Mouse (Mus musculus) lung, embryonic 16.5 days (tissue): ENCODE data around the gene Ube2cbp. TPM values are rescaled to one million over a fixed set of nuclear protein-coding genes. Genes with fewer than 3 reads are reported as not detected.

Experiments
- ATAC-seq: fragments of 200-750 bp; cut with Nextera tagmentation; 2 replicates; pipeline ENCODE4 v1.8.0; 2017; ENCODE audit warnings: low read depth, mild to moderate bottlenecking, moderate library complexity
- H3K27ac ChIP-seq: fragments of 300-500 bp; sonication (generic); 2 replicates; pipeline ENCODE4 v1.5.1; 2014; ENCODE audit warnings: mild to moderate bottlenecking, control low read depth, low read length
- H3K27me3 ChIP-seq: fragments of 300-500 bp; sonication (generic); 2 replicates; pipeline ENCODE4 v1.6.1; 2014; ENCODE audit warnings: low read depth, low read length, mixed read lengths; ENCODE audit not compliant: control insufficient read depth, insufficient read depth
- H3K36me3 ChIP-seq: fragments of 300-500 bp; sonication (generic); 2 replicates; pipeline ENCODE4 v1.6.1; 2014; ENCODE audit warnings: low read length; ENCODE audit not compliant: control insufficient read depth, insufficient read depth
- H3K4me1 ChIP-seq: fragments of 300-500 bp; sonication (generic); replicated peaks from 2 replicates; pipeline ENCODE4 v1.6.1; 2014; ENCODE audit warnings: low read length, mixed read lengths; ENCODE audit not compliant: control insufficient read depth, insufficient read depth
- H3K4me2 ChIP-seq: fragments of 300-500 bp; sonication (generic); 2 replicates; pipeline ENCODE4 v1.6.1; 2014; ENCODE audit warnings: low read depth, low read length, control low read depth
- H3K4me3 ChIP-seq: fragments of 300-500 bp; sonication (generic); 2 replicates; pipeline ENCODE4 v1.5.1; 2014; ENCODE audit warnings: mild to moderate bottlenecking, low read length, control low read depth
- H3K9ac ChIP-seq: fragments of 300-500 bp; sonication (generic); 2 replicates; pipeline ENCODE4 v1.6.1; 2014; ENCODE audit warnings: low read length, control low read depth
- H3K9me3 ChIP-seq: fragments of 300-500 bp; sonication (generic); 2 replicates; pipeline ENCODE4 v1.6.1; 2016; ENCODE audit warnings: low read length; ENCODE audit not compliant: control insufficient read depth
- WGBS: fragments of 180-500 bp; shearing (Covaris S2); extraction: QIAGEN DNeasy Blood & Tissue Kit; methylation state at CpG from one replicate; pipeline ENCODE4 v1.1.7; 2014; 5-methylcytosine and 5-hydroxymethylcytosine counted together
- polyA plus RNA-seq: library from polyadenylated mRNA; unstranded; fragments of >200 nt; fragmentation: Nextera tagmentation; extraction: Ambion mirVana; gene quantifications from 2 replicates; pipeline ENCODE4 v1.2.1, GENCODE M21; 2015

Gene Ube2cbp
- polyA plus RNA-seq, 1 experiment from 2014 or later = 4.1 TPM

GRCm38 (mm10) chr9:86393586-86394272 lies 71.0 kb downstream of the Ube2cbp start:
- Histone ChIP-seq H3K4me3 (no peak overlapping the region), H3K9ac (no peak overlapping the region), H3K4me2 (no peak overlapping the region), H3K27me3 (no peaks in the 10 kb centered on the region), H3K4me1 (no peaks in the 10 kb centered on the region; the same call in 1 of the 2 replicates), H3K27ac (no peak overlapping the region), H3K36me3 (no peaks in the 10 kb centered on the region), H3K9me3 (no peaks in the 10 kb centered on the region)
- no peak for ATAC-seq
- WGBS = 30% methylated on average over 8 of the region's 8 CpGs

DNA sequence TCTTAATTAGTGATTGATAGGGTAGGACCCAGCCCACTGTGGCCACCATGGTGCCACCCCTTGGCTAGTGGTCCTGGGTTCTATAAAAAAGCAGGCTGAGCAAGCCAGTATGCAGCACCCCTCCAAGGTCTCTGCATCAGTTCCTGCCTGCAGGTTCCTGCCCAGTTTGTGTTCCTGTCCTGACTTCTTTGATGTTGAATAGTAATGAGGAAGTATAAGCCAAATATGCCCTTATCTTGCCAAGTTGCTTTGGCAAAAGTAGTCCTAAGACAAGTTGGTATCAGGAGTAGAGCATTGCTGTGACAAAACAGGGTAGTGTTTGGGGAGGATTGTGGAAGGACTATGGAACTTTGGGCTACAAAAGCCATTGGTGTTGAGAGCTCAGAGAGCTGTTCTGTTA lies 73.3 kb downstream of the Ube2cbp start:
- Histone ChIP-seq H3K9ac (no peak overlapping the region), H3K27ac (no peak overlapping the region), H3K4me1 (no peaks in the 10 kb centered on the region; the same call in 1 of the 2 replicates), H3K36me3 (no peaks in the 10 kb centered on the region), H3K9me3 (no peaks in the 10 kb centered on the region), H3K4me3 (no peak overlapping the region), H3K27me3 (no peaks in the 10 kb centered on the region), H3K4me2 (no peak overlapping the region)
- ATAC-seq = no peak

- Histone ChIP-seq H3K4me3 (no peak overlapping the region), H3K9ac (no peak overlapping the region), H3K27ac (no peak overlapping the region), H3K9me3 (no peaks in the 10 kb centered on the region), H3K36me3 (no peaks in the 10 kb centered on the region), H3K4me1 (no peaks in the 10 kb centered on the region; the same call in 1 of the 2 replicates), H3K27me3 (no peaks in the 10 kb centered on the region), H3K4me2 (no peak overlapping the region)
- 86% methylated on average over 2 of the region's 2 CpGs for WGBS
- no peak for ATAC-seq
Measured at GRCm38 (mm10) chr9:86390713-86391112, 74.0 kb downstream of the Ube2cbp start.

- 39% methylated on average over 4 of the region's 4 CpGs for whole genome bisulfite sequencing
- H3K4me2 ChIP-seq = no peak overlapping the region
- no peak overlapping the region for H3K27ac ChIP-seq
- no peak overlapping the region for H3K4me3 ChIP-seq
- no peaks in the 10 kb centered on the region for H3K36me3 ChIP-seq
- H3K4me1 ChIP-seq = no peaks in the 10 kb centered on the region; the same call in 1 of the 2 replicates
- no peaks in the 10 kb centered on the region for H3K9me3 ChIP-seq
- H3K27me3 ChIP-seq = no peaks in the 10 kb centered on the region
- H3K9ac ChIP-seq = no peak overlapping the region
- ATAC-seq = no peak
Measured at GRCm38 (mm10) chr9:86388538-86388937, 76.2 kb downstream of the Ube2cbp start.

DNA sequence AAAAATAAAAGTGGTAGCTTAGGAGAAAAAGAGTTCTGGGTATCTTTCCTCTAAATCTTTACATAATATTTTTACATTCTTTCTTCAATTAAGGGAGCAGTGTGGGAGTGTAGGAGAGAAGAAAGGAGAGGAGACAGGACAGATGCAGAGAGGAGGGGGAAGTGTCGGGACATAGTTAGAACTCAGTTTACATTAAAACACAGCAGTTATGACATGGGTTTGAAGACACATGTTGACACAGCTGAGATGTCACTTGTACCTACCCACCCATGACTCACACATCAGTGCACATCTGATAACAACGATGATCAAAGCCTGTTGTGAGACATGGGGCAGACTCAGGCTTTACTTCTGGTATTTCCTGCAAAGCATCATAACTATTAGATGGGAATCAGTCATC lies 87.8 kb downstream of the Ube2cbp start:
- WGBS = 39% methylated on average over 2 of the region's 2 CpGs
- no peak overlapping the region for H3K4me2 ChIP-seq
- no peak for ATAC-seq
- no peak overlapping the region for H3K27ac ChIP-seq
- H3K4me3 ChIP-seq = no peak overlapping the region
- peaks cover 4% of the 10 kb centered on the region; the same call in 1 of the 2 replicates for H3K4me1 ChIP-seq
- no peaks in the 10 kb centered on the region for H3K9me3 ChIP-seq
- H3K36me3 ChIP-seq = no peaks in the 10 kb centered on the region
- no peak overlapping the region for H3K9ac ChIP-seq
- H3K27me3 ChIP-seq = no peaks in the 10 kb centered on the region

GRCm38 (mm10) chr9:86372783-86373567 lies 91.8 kb downstream of the Ube2cbp start:
- ATAC-seq = no peak
- Histone ChIP-seq H3K4me3 (no peak overlapping the region), H3K36me3 (no peaks in the 10 kb centered on the region), H3K27me3 (no peaks in the 10 kb centered on the region), H3K27ac (no peak overlapping the region), H3K9ac (no peak overlapping the region), H3K4me2 (no peak overlapping the region), H3K4me1 (peaks cover 4% of the 10 kb centered on the region; the same call in 1 of the 2 replicates), H3K9me3 (no peaks in the 10 kb centered on the region)
- 43% methylated on average over 12 of the region's 12 CpGs for WGBS

GRCm38 (mm10) chr9:86369208-86369607 lies 95.5 kb downstream of the Ube2cbp start:
- 84% methylated on average over 4 of the region's 4 CpGs for WGBS
- Histone ChIP-seq H3K4me1 (peaks cover 4% of the 10 kb centered on the region; the same call in 1 of the 2 replicates), H3K4me3 (no peak overlapping the region), H3K9me3 (no peaks in the 10 kb centered on the region), H3K9ac (no peak overlapping the region), H3K27ac (no peak overlapping the region), H3K4me2 (no peak overlapping the region), H3K27me3 (no peaks in the 10 kb centered on the region), H3K36me3 (no peaks in the 10 kb centered on the region)
- no peak for ATAC-seq

GRCm38 (mm10) chr9:86360536-86360935 lies 104.2 kb downstream of the Ube2cbp start:
- Histone ChIP-seq H3K4me3 (no peak overlapping the region), H3K9ac (no peak overlapping the region), H3K4me1 (no peaks in the 10 kb centered on the region), H3K4me2 (no peak overlapping the region), H3K9me3 (no peaks in the 10 kb centered on the region), H3K27ac (no peak overlapping the region), H3K27me3 (no peaks in the 10 kb centered on the region), H3K36me3 (no peaks in the 10 kb centered on the region)
- ATAC-seq = no peak
- WGBS = 53% methylated on average over 9 of the region's 9 CpGs

DNA sequence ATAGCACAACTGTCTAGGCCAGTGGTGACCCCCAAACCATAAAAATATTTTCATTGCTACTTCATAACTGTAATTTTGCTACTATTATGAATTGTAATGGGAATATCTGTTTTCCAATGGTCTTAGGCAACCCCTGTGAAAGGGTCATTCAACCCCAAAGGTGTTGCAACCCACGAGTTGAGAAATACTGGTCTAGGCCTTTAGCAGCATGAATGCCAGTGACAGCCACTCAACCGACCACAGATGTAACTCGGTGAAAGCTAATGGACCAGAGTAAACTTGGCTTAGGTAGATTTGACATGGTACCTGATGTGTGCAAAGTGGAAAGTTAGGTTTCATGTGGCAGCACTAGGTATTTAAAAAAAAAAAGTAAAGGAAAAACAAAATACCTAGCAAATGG lies 108.9 kb downstream of the Ube2cbp start:
- no peak overlapping the region for H3K27ac ChIP-seq
- no peaks in the 10 kb centered on the region for H3K27me3 ChIP-seq
- 76% methylated on average over 3 of the region's 3 CpGs for WGBS
- H3K9me3 ChIP-seq = no peaks in the 10 kb centered on the region
- no peak overlapping the region for H3K4me2 ChIP-seq
- ATAC-seq = no peak
- no peaks in the 10 kb centered on the region for H3K36me3 ChIP-seq
- H3K9ac ChIP-seq = no peak overlapping the region
- no peak overlapping the region for H3K4me3 ChIP-seq
- no peaks in the 10 kb centered on the region for H3K4me1 ChIP-seq
